Mouse (Mus musculus) midbrain, embryonic 11.5 days (tissue): ENCODE data around the gene Synrg. TPM values are rescaled to one million over a fixed set of nuclear protein-coding genes. Genes with fewer than 3 reads are reported as not detected.

Experiments
- ATAC-seq: fragments of 200-750 bp; cut with Nextera tagmentation; 2 replicates; pipeline ENCODE4 v1.8.0; 2017; ENCODE audit warnings: moderate TSS enrichment, moderate library complexity; ENCODE audit not compliant: low FRiP score
- DNase-seq: peaks from one replicate; pipeline ENCODE4 v3.0.0; 2015; ENCODE audit warnings: low spot score; ENCODE audit errors: missing footprints
- H3K27ac ChIP-seq: fragments of 300-500 bp; sonication (generic); 2 replicates; pipeline ENCODE4 v1.5.1; 2014; ENCODE audit warnings: low read depth, low read length
- H3K27me3 ChIP-seq: fragments of 300-500 bp; sonication (generic); 2 replicates; pipeline ENCODE4 v1.6.1; 2014; ENCODE audit warnings: mild to moderate bottlenecking, low read length, moderate library complexity, mixed read lengths; ENCODE audit not compliant: control insufficient read depth, insufficient read depth
- H3K36me3 ChIP-seq: fragments of 300-500 bp; sonication (generic); 2 replicates; pipeline ENCODE4 v1.6.1; 2014; ENCODE audit warnings: mild to moderate bottlenecking, low read length, moderate library complexity, mixed read lengths; ENCODE audit not compliant: control insufficient read depth, insufficient read depth
- H3K4me1 ChIP-seq: fragments of 300-500 bp; sonication (generic); 2 replicates; pipeline ENCODE4 v1.6.1; 2014; ENCODE audit warnings: low read length; ENCODE audit not compliant: control insufficient read depth, insufficient read depth
- H3K4me2 ChIP-seq: fragments of 300-500 bp; sonication (generic); 2 replicates; pipeline ENCODE4 v1.6.1; 2014; ENCODE audit warnings: mild to moderate bottlenecking, moderate library complexity
- H3K4me3 ChIP-seq: fragments of 300-500 bp; sonication (generic); 2 replicates; pipeline ENCODE4 v1.5.1; 2014; ENCODE audit warnings: low read depth, low read length
- H3K9ac ChIP-seq: fragments of 300-500 bp; sonication (generic); 2 replicates; pipeline ENCODE4 v1.6.1; 2014; ENCODE audit warnings: low read length
- H3K9me3 ChIP-seq: fragments of 300-500 bp; sonication (generic); 2 replicates; pipeline ENCODE4 v1.6.1; 2016; ENCODE audit warnings: low read length; ENCODE audit not compliant: control insufficient read depth
- WGBS: fragments of 180-500 bp; shearing (Covaris S2); extraction: QIAGEN DNeasy Blood & Tissue Kit; methylation state at CpG from one replicate; pipeline ENCODE4 v1.1.7; 2014; 5-methylcytosine and 5-hydroxymethylcytosine counted together
- polyA plus RNA-seq: library from polyadenylated mRNA; unstranded; fragments of >200 nt; fragmentation: Nextera tagmentation; extraction: Ambion mirVana; gene quantifications from 2 replicates; pipeline ENCODE4 v1.2.1, GENCODE M21; 2014

The Synrg gene
- polyA plus RNA-seq, 1 experiment from 2014 or later = 18.8 TPM

GRCm38 (mm10) chr11:83976236-83976977, 12.2 kb downstream of the Synrg start:
- peak; percentile 31 for DNase-seq
- ATAC-seq = no peak
- no peak overlapping the region for H3K4me2 ChIP-seq
- no peak overlapping the region for H3K4me3 ChIP-seq
- H3K36me3 ChIP-seq = peaks cover 13% of the 10 kb centered on the region
- H3K9ac ChIP-seq = no peak overlapping the region
- no peaks in the 10 kb centered on the region for H3K9me3 ChIP-seq
- no peaks in the 10 kb centered on the region for H3K4me1 ChIP-seq
- H3K27ac ChIP-seq = no peak overlapping the region
- no peaks in the 10 kb centered on the region for H3K27me3 ChIP-seq
- WGBS = 93% methylated on average over 13 of the region's 13 CpGs

GRCm38 (mm10) chr11:83977810-83978209, 13.6 kb downstream of the Synrg start:
- WGBS = 91% methylated on average over 2 of the region's 2 CpGs
- Histone ChIP-seq H3K4me3 (no peak overlapping the region), H3K27me3 (no peaks in the 10 kb centered on the region), H3K27ac (no peak overlapping the region), H3K9me3 (no peaks in the 10 kb centered on the region), H3K36me3 (peaks cover 16% of the 10 kb centered on the region), H3K9ac (no peak overlapping the region), H3K4me2 (no peak overlapping the region), H3K4me1 (no peaks in the 10 kb centered on the region)
- ATAC-seq (no peak), DNase-seq (peak; percentile 57)

- Histone ChIP-seq H3K9ac (no peak overlapping the region), H3K27me3 (no peaks in the 10 kb centered on the region), H3K4me2 (no peak overlapping the region), H3K27ac (no peak overlapping the region), H3K9me3 (no peaks in the 10 kb centered on the region), H3K36me3 (peaks cover 19% of the 10 kb centered on the region), H3K4me1 (no peaks in the 10 kb centered on the region), H3K4me3 (no peak overlapping the region)
- DNase-seq (peak; percentile 21), ATAC-seq (no peak)
- 95% methylated on average over 6 of the region's 6 CpGs for WGBS
Observed at GRCm38 (mm10) chr11:83979992-83980391, 15.8 kb downstream of the Synrg start.

GRCm38 (mm10) chr11:83981338-83981737, 17.1 kb downstream of the Synrg start:
- Histone ChIP-seq H3K27me3 (no peaks in the 10 kb centered on the region), H3K4me3 (no peak overlapping the region), H3K4me1 (no peaks in the 10 kb centered on the region), H3K9ac (no peak overlapping the region), H3K27ac (no peak overlapping the region), H3K9me3 (no peaks in the 10 kb centered on the region), H3K36me3 (peaks cover 19% of the 10 kb centered on the region), H3K4me2 (no peak overlapping the region)
- no peak for ATAC-seq
- 91% methylated on average over 10 of the region's 10 CpGs for WGBS
- DNase-seq = peak; percentile 78

GRCm38 (mm10) chr11:83991701-83992100, 27.5 kb downstream of the Synrg start:
- H3K9ac ChIP-seq = no peak overlapping the region
- H3K27me3 ChIP-seq = no peaks in the 10 kb centered on the region
- 94% methylated on average over 4 of the region's 4 CpGs for WGBS
- no peaks in the 10 kb centered on the region for H3K9me3 ChIP-seq
- H3K36me3 ChIP-seq = peaks cover 8% of the 10 kb centered on the region; the same call in 1 of the 2 replicates
- ATAC-seq = no peak
- DNase-seq = no peak
- H3K27ac ChIP-seq = no peak overlapping the region
- no peaks in the 10 kb centered on the region for H3K4me1 ChIP-seq
- H3K4me3 ChIP-seq = no peak overlapping the region
- H3K4me2 ChIP-seq = no peak overlapping the region

- H3K4me3 ChIP-seq = no peak overlapping the region
- H3K36me3 ChIP-seq = peaks cover 8% of the 10 kb centered on the region; the same call in 1 of the 2 replicates
- ATAC-seq (no peak), DNase-seq (no peak)
- H3K4me2 ChIP-seq = no peak overlapping the region
- H3K9me3 ChIP-seq = no peaks in the 10 kb centered on the region
- H3K9ac ChIP-seq = no peak overlapping the region
- 83% methylated on average over 2 of the region's 2 CpGs for WGBS
- no peaks in the 10 kb centered on the region for H3K4me1 ChIP-seq
- H3K27me3 ChIP-seq = no peaks in the 10 kb centered on the region
- no peak overlapping the region for H3K27ac ChIP-seq
Observed at GRCm38 (mm10) chr11:83993428-83993827, 29.2 kb downstream of the Synrg start.

GRCm38 (mm10) chr11:83994481-83994880, 30.3 kb downstream of the Synrg start:
- H3K36me3 ChIP-seq = peaks cover 8% of the 10 kb centered on the region; the same call in 1 of the 2 replicates
- no peaks in the 10 kb centered on the region for H3K4me1 ChIP-seq

GRCm38 (mm10) chr11:83995535-83995950, 31.3 kb downstream of the Synrg start:
- no peaks in the 10 kb centered on the region for H3K4me1 ChIP-seq
- H3K27ac ChIP-seq = no peak overlapping the region
- no peak for DNase-seq
- H3K4me2 ChIP-seq = no peak overlapping the region
- WGBS = 95% methylated on average over 2 of the region's 2 CpGs
- H3K27me3 ChIP-seq = no peaks in the 10 kb centered on the region
- H3K9ac ChIP-seq = no peak overlapping the region
- H3K4me3 ChIP-seq = no peak overlapping the region
- H3K9me3 ChIP-seq = no peaks in the 10 kb centered on the region
- ATAC-seq = no peak
- H3K36me3 ChIP-seq = peaks cover 9% of the 10 kb centered on the region; the same call in 1 of the 2 replicates

More at GRCm38 (mm10) chr11:83994481-83994880, 30.3 kb downstream of the Synrg start:
- no peaks in the 10 kb centered on the region for H3K27me3 ChIP-seq
- 92% methylated on average over 3 of the region's 3 CpGs for WGBS
- H3K4me3 ChIP-seq = no peak overlapping the region
- H3K9me3 ChIP-seq = no peaks in the 10 kb centered on the region
- H3K27ac ChIP-seq = no peak overlapping the region
- ATAC-seq (no peak), DNase-seq (no peak)
- no peak overlapping the region for H3K4me2 ChIP-seq
- H3K9ac ChIP-seq = no peak overlapping the region

GRCm38 (mm10) chr11:83997171-83997868, 33.1 kb downstream of the Synrg start:
- Histone ChIP-seq H3K9ac (no peak overlapping the region), H3K9me3 (no peaks in the 10 kb centered on the region), H3K4me3 (no peak overlapping the region), H3K36me3 (peaks cover 10% of the 10 kb centered on the region; the same call in 1 of the 2 replicates), H3K27ac (no peak overlapping the region), H3K4me1 (no peaks in the 10 kb centered on the region), H3K4me2 (no peak overlapping the region), H3K27me3 (no peaks in the 10 kb centered on the region)
- no peak for DNase-seq
- ATAC-seq = no peak
- WGBS = 92% methylated on average over 5 of the region's 5 CpGs
